Mouse (Mus musculus) layer of hippocampus, adult 9-11 months (tissue): ENCODE measurements at regions not wholly inside any gene's neighbourhood (a gene's known extent, or its start where the extent isn't known, plus 50 kb on each side); places are given as distances from the start of the nearest gene placed in this dataset.
"Not testable (repeated sequence)": the region's sequence is repeated elsewhere in the genome, so short reads cannot be mapped to it uniquely, and the experiment has no call there.

Source experiments
- DNase-seq: peaks from one replicate; pipeline ENCODE4 v3.0.0; 2022

DNA sequence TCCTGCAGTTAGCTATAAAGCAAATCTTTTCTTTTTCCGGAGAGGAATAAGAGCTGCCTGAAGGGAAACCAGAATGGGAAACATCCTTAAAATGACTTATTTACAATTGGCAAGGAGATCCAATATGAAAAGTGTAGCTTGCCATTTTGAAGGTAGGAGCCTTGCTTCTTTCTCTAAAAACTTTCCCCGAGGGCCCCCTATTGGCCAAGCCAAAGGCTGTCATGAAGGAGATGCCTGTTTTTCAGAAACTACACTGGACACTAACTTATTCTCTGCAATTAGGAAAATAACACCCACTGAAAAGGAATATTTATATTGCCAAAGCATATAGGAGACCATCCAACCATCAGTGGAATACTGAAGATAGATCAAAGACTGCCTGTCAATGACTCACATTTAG is 312.8 kb upstream of the Thrb start:
- no peak for DNase-seq

DNA sequence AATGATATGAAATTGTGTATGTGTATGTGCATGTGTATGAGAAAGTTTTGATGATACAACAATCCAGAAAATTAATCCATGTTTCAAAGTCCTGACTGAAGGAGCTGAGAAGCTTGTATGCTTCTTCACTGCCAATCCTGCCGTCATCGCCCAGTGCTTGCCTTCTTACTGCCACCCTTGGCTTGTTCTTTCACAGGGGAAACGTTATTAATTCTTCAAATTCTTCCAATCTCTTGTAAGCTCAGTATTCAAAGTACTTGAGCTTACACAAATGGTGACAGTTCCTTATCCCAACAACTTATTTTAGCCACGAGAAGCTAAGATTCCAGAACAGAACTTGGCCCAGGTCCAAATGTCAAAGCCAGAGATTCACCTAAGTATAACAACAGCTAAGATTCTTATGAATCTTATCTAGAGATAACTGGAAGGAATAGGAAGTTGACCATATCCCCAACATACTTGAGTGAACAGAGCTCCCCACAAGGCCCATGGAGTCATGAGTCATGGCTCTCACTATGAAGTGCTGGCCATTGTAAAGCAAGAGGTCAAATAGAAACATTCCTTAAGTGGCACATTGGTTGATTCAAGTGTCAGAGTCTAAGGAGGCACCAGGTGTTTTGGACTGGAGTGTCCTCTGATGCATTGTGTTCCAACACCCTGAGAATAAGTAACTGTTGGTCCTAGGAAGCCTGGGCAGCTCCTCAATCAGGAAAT is 307.6 kb upstream of the Thrb start:
- no peak for DNase-seq

DNA sequence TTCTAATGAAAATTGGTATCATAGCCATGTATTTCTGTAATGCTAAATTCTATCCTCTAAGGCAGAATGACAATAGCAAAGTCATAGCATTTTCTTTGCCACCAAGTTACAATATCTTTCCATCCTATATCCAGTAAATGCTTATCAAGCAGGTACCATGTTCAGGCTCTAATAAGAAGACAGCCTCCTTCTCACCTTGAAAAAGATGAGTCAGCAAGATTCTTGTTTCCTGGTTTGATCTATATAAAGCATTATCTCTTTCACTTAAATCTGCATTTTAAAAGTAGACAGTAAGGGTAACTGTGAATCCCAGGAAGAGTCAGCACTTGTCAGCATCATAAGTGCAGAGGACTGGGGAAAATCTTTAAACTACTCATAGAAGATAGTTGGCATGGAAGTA is 298.2 kb upstream of the Thrb start:
- DNase-seq, result no peak

DNA sequence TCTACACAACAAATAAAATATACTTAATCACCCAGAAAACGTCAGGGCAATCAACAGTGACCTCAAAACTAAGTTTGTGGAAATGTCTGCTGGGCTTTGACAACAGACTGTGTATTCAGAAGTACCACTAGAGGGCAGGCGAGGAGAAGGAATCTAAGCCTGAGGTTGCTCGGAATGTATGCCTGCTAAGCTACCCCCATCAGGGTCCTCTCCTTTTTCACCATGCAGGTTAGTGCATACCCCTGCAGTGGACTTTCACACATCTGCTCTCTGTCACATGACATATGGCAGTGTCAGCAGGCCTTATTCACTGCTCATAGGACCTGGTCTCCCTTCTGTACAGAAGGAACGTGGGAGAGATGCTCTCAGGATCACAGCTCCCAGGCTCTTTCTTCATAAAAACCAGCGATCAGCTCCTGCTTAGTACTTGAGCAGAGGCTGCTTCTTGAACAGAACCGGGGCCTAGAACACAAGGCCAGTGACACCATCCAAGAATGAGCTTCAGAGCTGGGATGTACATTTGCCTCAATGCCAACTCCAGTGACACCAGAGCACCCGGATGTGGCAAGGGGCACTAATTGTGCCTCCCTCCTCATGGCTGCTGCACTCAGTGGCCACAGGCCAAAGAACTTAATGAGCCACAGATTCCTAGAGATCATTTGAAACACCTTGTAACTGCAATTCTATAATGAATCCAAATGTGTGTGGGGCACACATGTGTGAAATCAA is 257.1 kb upstream of the Thrb start:
- DNase-seq, result no peak

DNA sequence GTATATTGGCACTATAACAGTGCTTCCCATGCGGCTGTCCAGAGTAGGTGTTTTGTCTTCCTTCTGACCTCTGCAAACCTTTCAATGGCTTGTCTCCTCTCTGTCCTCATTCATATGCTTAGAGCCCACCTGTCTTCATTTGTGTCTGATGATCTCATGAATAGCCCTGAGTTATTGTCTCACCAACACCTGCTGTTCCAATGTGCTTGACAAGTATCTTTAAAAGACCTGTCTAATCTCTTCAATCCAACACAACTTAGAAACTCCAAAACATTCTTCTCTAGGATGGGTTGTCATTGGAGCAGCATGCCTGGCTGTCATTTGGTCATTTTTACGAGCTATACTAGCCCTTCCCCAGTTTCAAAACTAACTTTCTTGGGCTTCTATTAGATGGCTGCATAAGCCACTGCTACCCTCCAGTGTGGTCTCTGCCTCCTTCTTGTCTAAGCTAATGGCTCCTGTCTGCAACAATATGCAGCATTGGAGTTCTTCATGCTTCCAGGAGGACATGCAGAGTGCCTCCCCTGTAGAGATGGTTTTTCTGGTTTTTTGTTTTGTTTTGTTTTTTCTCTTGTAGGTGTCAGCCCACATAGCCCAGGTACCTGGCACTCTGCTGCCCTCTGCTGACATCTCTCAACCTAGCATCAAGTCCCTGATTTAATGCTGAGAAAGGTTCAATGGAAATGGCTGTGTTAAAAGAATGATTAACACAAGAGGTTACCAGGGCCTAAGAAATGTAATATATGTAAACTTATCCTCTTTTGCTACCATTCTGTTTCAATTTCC is 254.3 kb upstream of the Thrb start:
- DNase-seq, result no peak

DNA sequence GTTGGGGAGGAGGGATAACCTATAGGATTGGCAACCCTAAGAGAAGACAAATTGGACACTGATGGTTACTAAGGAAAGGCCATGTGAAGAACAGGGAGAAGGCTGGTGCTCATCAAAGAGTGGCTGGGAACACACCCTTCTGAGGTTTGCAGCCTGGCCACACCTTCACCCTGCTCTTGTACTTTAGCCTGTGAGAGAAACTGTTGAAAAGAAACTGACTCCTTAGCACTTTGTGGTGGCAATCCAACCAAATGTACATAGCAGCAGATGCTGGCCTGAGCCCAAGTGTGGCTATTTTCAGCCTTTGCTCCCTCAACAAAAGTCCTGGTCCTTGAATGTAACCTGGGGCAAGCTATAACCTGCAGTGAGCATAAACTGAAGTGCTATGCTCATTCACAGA is 253.2 kb upstream of the Thrb start:
- no peak for DNase-seq

DNA sequence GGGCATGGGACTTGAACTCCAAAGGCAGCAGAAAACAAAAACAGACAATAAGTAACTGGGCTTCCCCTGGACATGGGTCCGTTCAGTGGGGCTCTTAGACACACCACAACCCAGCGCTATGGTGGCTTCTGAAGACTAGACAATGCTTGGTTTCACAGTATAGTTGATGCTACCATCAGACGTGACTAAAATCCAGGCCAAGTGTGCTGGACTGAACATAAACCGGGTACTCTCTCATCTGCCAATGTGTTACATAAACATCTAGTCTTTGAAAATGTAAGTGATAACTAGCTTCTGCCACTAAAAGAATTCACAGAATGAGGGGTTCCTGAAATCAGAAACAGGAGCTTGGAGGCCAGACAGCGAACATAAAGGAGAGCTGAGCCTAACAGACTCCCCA is 251.7 kb upstream of the Thrb start:
- DNase-seq, result no peak

DNA sequence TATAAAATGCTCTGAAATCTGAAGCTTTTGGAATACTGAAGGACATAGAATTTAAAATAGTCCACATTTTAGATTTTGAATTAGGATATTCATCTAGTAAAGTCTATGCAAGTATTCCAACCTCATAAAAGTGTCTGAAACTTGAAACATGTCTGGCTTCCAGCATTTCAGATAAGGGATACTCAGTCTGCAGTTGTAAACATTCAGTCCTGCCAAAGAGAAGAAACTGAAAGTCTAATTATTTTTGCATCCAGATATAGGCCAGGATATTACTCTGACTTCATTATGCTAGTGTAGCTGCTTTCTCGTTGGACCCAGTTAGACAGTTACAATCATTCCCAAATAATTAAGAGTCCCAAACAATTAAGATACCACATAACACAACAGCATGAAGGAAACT is 251.2 kb upstream of the Thrb start:
- DNase-seq, result no peak

DNA sequence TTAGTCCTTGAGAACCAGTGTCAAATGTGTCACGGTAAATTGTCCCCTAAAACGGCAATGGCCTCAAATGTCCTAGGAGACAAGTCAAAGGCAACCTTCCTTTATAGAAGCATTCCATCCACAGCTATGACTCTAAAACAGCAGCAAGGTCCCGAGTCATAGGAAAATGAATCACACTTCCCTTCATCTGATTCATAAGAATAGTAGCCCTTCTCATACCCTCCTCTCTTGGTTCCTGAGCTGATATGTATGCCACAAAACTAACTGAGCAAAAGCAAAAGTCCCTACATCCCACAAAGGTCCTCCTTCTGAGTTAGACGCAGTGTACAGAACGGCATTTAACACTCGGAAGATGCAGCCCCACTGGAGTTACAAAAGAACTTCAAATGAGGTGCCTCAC is 250.6 kb upstream of the Thrb start:
- no peak for DNase-seq

DNA sequence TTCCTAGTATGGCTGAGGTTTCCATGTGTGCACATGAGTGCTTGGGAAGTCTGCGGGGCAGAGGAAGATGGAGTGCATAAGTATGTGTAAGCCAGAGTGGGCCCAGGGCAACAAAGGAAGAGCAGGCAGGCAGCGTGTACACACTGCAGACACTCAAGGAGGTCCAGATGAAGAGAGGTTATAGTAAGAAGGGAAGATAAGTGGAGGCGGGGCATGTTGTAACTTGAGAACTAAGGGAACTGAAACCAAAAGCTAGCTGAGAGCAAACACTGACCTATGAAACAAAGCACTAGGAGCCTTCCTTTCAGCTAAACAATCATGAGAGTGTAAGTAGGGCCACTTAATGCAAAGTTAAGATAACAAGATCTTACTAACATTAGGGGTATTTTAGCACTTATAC is 249.3 kb upstream of the Thrb start:
- no peak for DNase-seq

DNA sequence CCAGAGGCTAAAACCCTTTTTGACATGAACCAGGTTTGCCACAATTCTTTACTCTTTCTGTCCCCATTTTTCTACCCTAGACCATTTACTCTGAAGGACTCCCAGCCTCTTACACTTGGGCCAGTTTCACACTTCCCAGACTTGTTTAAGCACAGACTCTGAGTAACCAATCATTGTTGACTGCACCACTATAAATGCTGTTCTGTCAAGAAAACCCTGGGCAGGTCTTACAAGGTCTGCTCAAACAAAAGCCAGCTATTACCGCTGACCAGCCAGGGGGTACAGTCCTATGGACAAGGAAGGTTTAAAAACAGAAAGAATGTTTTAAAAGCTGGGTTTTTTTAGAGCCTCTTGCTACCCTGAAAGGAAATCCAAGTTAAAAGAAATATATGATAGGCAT is 248.8 kb upstream of the Thrb start:
- no peak for DNase-seq

DNA sequence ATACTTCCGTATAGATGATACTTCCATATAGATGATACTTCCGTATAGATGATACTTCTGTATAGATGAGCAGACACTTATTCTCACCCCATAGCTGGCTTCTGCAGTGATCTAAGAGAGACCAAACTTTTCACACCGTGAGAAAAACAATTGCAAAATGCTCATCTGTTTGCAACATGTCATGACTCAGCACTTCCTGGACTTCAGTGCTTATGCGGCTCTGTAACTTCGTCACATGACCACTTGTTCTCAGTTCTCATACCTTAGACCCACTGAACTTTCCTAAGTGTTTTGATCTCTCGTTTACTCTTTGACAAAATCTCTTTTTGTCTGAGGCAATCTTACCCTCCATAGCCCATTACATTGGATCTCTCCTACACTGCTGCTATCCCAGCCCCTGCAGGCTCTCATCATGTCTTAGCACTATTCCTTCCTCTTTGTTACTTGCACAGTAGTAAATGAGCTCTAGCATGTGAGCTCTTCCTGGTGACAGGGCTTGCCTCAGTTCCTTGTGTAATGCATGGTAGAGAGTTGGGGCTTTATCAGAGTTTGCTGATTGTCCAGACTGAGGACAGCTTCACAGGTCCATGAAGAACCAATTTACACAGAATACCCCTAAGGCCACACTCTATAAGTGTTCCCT is 245.7 kb upstream of the Thrb start:
- DNase-seq, result no peak

DNA sequence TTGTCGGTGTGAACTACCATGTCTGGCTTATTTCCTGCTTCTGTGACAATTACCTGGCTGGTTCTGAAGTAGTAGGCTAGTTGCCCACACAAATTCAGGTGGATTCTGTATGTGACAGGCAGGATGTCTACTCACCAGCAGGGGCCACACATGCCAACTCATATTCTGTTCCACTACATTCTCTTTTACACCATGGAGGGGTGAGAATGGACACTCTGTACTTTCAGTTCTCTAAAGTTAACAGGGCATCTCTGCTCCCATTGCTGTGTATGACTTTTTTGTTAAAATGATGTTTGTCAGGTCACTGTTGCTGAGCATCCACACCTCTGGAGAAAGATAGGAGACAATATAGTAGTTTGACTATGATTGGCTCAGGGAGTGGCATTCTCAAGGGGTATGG is 232.3 kb upstream of the Thrb start:
- DNase-seq, result no peak

DNA sequence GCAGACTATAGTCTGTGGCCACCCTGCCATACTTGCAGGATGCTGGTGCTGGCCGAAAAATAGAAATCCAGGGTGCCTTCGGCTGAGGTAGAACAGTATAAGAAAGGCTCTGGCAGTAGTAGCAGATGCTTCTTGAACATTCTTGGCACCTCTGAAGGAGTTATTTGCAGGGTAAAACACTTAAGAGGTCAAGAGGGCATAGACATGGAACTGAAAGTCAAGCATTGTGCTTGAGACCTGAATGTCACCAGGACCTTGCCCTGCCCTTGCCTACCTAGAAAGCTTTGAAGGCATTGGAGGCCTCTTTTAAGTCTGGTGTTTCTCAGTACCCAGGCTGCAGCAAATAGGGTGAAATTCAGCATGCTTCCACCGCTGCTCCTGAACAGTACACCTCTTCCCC is 230.9 kb upstream of the Thrb start:
- DNase-seq, result no peak

DNA sequence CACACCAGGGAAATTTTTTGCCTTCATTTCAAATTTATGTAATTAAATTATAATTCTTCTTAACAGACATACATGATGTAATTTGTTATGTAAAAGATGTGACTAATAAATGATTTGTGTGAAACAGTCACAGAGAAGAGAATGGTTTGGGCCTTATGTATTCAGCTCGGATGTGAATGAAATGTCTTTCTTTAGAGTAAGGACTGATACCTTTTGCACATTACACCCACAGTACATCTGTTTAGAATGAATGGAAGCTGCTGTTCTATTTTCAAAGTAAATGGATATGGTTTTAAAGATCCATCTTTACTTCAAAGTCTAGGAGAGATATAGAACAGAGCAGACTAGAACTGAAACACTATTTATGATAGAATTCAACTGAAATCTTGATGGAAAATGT is 226.7 kb upstream of the Thrb start:
- no peak for DNase-seq

DNA sequence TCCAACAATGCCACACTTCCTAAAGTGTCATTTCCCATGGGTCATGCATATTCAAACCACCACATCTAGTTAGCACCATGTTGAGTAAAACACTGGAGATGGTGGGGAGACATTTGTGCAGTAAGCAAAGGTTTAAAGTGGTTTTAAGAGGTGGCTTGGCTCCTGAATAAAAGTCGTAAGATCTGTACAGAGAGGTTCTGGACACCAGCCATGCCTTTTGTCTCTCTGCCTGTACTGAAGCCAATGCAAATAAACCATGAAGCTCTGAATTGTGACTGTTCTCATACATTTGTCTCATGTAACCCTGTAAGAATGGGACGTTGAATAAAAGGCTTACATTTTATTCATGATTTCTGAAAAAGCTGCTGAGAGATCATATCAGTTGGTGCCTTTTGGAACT is 202.1 kb upstream of the Thrb start:
- no peak for DNase-seq

DNA sequence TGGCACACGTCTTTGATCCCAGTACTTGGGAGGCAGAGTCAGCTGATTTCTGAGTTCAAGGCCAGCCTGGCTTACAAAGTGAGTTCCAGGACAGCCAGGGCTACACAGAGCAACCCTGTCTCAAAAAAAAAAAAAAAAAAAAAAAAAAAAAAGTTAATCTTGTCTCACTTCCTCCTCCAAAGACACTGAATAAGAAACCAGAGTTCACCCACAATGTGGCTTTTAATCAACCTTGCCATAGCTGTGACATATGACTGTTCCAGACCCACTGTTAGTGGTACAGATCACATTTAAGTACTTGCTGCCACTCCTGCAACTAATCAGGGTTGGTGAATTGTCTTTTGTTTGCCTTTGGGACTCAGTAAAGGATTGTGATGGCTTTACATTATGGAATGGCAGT is 181.1 kb upstream of the Thrb start:
- DNase-seq, result no peak

DNA sequence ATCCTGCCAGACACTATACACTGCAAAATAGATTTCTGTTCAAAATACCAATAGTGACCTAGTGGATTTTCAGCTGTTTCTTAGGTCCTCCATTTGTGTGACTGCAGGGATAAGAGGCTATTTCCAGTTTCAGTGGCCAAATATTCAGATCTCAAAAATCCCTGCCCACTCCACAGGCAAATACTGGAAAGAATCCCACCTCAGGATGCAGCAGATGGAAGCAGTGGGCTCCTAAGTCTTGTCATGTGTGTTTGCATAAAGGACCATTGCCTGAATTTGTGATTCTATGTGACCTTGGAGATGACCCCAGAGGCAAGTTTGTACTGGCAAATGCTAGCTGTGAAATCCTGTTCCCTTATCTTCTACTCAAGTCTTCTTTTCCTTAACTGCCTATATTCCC is 175.2 kb upstream of the Thrb start:
- no peak for DNase-seq

DNA sequence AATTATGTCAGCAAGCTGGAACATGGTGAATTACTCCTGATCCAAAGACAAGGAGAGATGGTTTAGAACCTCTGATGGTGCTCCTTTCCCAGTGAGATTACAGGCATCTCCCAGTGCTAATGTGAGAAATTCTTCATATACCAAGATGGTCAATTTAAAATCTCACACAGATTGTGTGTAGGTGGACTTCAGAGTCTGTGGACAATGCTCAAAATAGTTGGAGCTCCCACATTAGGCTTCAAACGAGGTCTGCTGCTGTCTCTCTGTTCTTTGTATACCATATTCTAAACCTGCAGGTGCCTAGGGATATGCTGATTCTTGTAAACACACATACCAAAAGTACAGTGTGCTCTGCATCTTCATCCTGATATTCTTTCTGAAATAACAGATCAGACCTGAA is 146.3 kb upstream of the Thrb start:
- no peak for DNase-seq

DNA sequence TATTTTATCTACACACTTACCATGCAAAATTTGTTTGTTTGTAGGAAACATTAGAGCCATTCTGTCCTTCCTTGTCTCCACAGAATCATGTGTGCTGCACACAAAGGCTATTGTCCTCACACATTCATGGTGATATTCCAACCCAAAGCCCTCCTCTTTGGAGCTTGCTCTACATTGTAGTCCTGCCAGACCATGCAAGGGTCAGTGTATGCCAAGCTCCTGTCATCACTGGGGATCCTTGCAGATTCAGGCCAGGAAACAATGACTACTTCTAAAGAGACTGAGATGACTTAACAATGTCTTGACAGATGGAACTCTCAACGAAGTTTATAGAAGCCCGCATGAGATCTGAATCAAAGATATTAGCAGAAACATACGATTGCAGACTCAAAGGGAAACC is 137.4 kb upstream of the Thrb start:
- DNase-seq, result peak; percentile 7

DNA sequence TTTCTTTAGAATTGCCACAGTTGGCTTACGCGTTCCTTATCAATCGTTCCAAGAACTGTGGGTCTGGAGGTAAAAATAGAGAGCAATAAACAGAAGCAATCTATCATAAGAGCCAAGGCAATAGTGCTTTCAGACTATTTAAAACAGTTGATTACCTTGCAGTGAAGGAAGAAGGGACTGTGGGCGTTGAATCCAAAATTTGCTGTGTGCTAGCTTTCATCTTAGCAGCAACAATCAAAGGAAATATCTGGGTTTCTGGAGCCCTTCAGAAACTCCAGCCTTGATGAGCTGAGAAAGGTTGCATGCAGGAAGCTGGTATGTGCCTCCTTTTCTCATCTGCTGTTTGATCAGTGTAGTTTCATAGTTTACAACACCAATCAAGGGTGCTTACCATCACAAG is 136.1 kb upstream of the Thrb start:
- no peak for DNase-seq

DNA sequence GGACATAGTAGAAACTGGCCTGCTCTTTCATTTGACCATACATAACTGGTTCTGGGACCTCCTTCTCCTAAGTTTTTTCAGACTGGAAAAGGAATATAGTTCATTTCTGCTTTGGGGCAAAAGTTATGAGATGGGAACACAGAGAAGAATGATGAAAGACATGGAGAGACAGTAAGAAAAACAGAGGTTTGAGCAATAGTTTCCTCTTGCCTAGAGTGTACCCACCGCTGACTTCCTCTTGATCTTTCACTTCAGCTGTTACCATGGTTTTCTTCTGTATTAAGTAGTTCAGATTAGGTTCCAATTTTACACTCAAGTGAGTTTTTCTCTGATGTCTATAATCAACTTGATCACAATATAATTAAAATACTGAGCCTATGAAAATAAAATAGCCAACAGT is 120.7 kb upstream of the Thrb start:
- DNase-seq, result no peak

DNA sequence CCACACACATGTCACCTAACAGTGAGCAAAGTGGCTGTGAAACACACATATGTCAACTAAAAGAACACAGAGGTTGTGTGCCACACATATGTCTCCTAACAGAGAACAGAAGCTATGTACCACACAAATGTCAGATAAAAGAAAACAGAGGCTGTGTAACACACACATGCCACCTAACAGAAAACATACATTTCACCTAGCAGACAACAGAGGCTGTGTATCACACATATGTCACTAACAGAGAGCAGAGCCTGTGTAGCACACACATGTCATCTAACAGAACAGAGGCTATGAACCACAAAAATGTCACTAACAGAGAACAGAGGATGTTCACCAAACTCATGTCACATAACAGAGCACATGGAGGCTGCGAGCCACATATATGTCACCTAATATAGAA is 103.6 kb upstream of the Thrb start:
- DNase-seq, result no peak

DNA sequence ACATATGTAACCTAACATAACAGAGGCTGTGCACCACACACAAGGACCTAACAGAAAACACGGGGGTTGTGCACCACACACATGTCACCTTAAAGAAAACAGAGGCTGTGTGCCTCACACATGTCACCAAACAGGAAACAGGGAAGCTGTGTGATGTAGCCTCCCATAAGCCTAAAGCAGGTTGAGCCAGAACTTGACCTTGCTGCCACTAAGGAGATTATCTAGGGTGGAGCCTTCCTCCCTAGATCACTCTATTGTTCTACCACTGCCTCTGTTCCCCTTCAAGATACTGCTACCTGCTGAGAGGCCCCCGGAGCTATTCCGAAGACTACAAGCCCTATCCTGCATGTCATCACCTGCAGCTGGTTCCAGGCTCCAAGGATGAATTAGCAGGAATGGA is 100.1 kb upstream of the Thrb start:
- DNase-seq, result not testable (repeated sequence)
